Mouse (Mus musculus) midbrain, embryonic 14.5 days (tissue): ENCODE data around the gene Lamb2. TPM values are rescaled to one million over a fixed set of nuclear protein-coding genes. Genes with fewer than 3 reads are reported as not detected.

Experiments used
- ATAC-seq: fragments of 200-750 bp; cut with Nextera tagmentation; 2 replicates; pipeline ENCODE4 v1.8.0; 2017; ENCODE audit warnings: moderate number of reproducible peaks, moderate library complexity; ENCODE audit not compliant: low FRiP score, low TSS enrichment
- DNase-seq: peaks from one replicate; pipeline ENCODE4 v3.0.0-alpha.2; 2015
- H3K27ac ChIP-seq: fragments of 300-500 bp; sonication (generic); replicated peaks from 2 replicates; pipeline ENCODE4 v1.5.1; 2014; ENCODE audit warnings: mild to moderate bottlenecking, low read depth, low read length, moderate library complexity
- H3K27me3 ChIP-seq: fragments of 300-500 bp; sonication (generic); 2 replicates; pipeline ENCODE4 v1.6.1; 2014; ENCODE audit warnings: low read length, control low read depth, mixed read lengths; ENCODE audit not compliant: control insufficient read depth, insufficient read depth
- H3K36me3 ChIP-seq: fragments of 300-500 bp; sonication (generic); 2 replicates; pipeline ENCODE4 v1.6.1; 2014; ENCODE audit warnings: low read length, control low read depth; ENCODE audit not compliant: control insufficient read depth, insufficient read depth
- H3K4me1 ChIP-seq: fragments of 300-500 bp; sonication (generic); 2 replicates; pipeline ENCODE4 v1.6.1; 2014; ENCODE audit warnings: mild to moderate bottlenecking, antibody characterized with exemption, low read length, control low read depth; ENCODE audit not compliant: control insufficient read depth, insufficient read depth
- H3K4me2 ChIP-seq: fragments of 300-500 bp; sonication (generic); 2 replicates; pipeline ENCODE4 v1.6.1; 2014; ENCODE audit warnings: mild to moderate bottlenecking, low read length, moderate library complexity
- H3K4me3 ChIP-seq: fragments of 300-500 bp; sonication (generic); replicated peaks from 2 replicates; pipeline ENCODE4 v1.5.1; 2014; ENCODE audit warnings: low read depth, low read length
- H3K9ac ChIP-seq: fragments of 300-500 bp; sonication (generic); replicated peaks from 2 replicates; pipeline ENCODE4 v1.6.1; 2014; ENCODE audit warnings: mild to moderate bottlenecking, low read length, moderate library complexity
- H3K9me3 ChIP-seq: fragments of 300-500 bp; sonication (generic); 2 replicates; pipeline ENCODE4 v1.6.1; 2016; ENCODE audit warnings: low read length, control low read depth, mixed read lengths; ENCODE audit not compliant: control insufficient read depth
- WGBS: fragments of 180-500 bp; shearing (Covaris S2); extraction: QIAGEN DNeasy Blood & Tissue Kit; methylation state at CpG from one replicate; pipeline ENCODE4 v1.1.7; 2014; 5-methylcytosine and 5-hydroxymethylcytosine counted together
- polyA plus RNA-seq: library from polyadenylated mRNA; unstranded; fragments of >200 nt; fragmentation: Nextera tagmentation; extraction: Ambion mirVana; gene quantifications from 2 replicates; pipeline ENCODE4 v1.2.1, GENCODE M21; 2014

Lamb2 gene
- polyA plus RNA-seq, 1 experiment from 2014 or later, result 15.9 TPM

DNA sequence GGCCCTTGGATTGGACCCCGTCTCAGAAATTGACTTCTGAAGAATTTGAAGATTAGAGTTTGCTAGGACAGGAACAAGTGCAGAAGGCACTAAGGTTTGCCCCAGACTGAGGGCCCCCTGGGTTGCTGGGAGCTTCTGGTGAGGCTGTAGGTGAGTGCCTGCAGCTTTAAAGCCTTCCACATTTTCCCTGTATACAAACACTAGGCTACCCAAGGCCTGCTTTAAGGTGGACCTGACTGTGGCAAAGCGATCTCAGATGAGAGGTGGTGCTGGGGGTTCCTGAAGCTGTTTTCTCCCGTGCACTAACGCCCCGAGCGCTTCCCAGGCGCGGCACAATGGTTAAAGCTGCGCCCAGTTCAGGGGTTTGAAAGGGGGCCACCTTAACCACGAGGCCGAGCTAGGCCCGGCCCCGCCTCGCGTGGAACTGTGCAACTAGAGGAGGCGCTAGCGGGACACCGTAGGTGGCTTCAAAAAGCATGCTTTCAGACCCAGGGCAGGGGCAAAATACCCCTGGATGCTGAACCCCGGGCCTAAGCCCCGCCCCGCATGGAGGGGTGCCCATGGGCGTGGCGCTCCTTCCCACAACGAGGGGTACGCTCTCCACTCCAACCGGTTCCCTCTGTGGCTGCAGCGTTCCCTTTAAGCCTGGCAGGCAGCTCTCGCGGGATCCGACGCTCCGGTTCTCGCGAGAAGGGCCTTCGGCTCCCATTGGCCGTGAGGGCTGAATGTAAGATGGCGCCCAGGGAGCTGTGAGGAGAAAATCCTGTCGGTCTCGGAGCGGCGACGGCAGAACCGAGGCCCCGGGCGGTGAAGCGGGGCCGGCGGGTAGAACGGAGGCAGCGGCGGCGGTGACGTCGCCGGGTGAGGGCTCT is 37.1 kb downstream of the Lamb2 start, which contains the start of gene Qrich1:
Gene Qrich1, plus strand, starts transcription at position 427 of the 872 bp plus-strand sequence.
- DNase-seq (peak; percentile 99), ATAC-seq (peak; percentile 96)
- Histone ChIP-seq H3K36me3 (peaks cover 47% of the 10 kb centered on the region), H3K4me1 (peaks cover 23% of the 10 kb centered on the region), H3K27ac (peak within 1 kb of the TSS; percentile 99), H3K9me3 (no peaks in the 10 kb centered on the region), H3K27me3 (no peaks in the 10 kb centered on the region), H3K4me2 (peak within 1 kb of the TSS; percentile 86), H3K4me3 (peak within 1 kb of the TSS; percentile 84), H3K9ac (peak within 1 kb of the TSS; percentile 95)
- 1% methylated on average over 55 of the region's 55 CpGs for WGBS

DNA sequence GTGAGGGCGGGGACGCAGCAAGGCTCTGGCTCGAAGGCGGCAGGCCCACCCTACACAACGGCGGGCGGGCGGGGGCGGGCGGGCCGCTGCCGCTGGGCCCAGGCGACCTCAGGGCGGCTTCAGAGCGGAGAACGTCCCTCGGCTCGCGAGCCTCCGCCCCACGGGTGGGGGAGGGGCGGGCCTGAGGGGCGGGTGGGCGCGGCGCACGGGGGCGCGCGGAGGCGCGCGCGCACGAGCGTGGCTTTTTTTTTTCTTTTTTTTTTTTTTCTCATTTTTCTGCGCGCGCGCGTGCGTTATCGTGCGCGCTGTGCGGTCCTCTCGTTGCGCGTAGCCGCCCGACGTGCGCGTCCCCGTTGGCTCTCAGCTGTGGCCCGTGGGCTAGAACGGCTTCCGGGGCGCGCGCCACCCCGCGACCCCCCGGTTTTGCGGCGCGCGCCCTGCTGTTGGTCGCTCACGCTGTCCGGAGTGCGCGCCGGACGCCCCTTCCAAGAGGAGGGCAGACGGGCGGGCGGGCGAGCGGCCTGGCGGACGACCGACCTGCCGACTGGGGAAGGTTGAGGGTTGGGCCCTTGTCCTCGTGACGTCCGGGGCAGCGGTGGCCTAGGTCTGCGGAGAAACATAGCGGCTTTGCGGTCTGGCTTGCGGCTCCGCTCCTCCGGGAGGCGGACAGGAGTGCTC is 37.9 kb downstream of the Lamb2 start:
- no peaks in the 10 kb centered on the region for H3K27me3 ChIP-seq
- no peaks in the 10 kb centered on the region for H3K9me3 ChIP-seq
- H3K27ac ChIP-seq, result peak overlapping the region; percentile 99
- H3K36me3 ChIP-seq, result peaks cover 39% of the 10 kb centered on the region
- peak; percentile 79 for ATAC-seq
- H3K4me1 ChIP-seq, result peaks cover 23% of the 10 kb centered on the region
- peak overlapping the region; percentile 95 for H3K9ac ChIP-seq
- H3K4me3 ChIP-seq, result peak overlapping the region; percentile 84
- under 1% methylated on average over 74 of the region's 95 CpGs for WGBS
- DNase-seq, result peak; percentile 95
- H3K4me2 ChIP-seq, result peak overlapping the region; percentile 86

DNA sequence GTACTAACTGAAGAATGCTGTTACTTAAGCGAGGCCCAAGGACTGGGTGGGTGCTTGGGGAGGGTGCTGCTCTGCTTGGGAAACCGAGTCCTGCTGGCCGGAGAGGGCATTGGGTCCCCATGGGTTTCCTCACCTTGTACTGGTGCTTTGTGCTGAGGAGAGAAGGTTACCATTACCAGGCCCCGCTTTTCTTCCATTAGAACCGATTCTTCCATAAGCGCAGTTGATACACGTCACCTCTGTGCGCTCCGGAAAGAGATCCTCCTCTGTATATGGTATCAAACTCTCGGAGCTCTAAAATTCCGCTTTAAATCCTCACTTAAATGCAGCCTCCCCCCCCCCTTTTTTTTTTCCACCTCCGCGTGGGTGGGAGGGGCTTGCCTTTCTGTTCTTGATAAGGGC is 38.4 kb downstream of the Lamb2 start:
- Histone ChIP-seq H3K27me3 (no peaks in the 10 kb centered on the region), H3K9me3 (no peaks in the 10 kb centered on the region), H3K27ac (peak overlapping the region; percentile 99), H3K4me3 (peak overlapping the region; percentile 84), H3K4me2 (peak overlapping the region; percentile 86), H3K36me3 (peaks cover 34% of the 10 kb centered on the region), H3K9ac (peak overlapping the region; percentile 95), H3K4me1 (peaks cover 23% of the 10 kb centered on the region)
- ATAC-seq, result no peak
- peak; percentile 75 for DNase-seq
- WGBS, result under 1% methylated on average over 13 of the region's 13 CpGs

DNA sequence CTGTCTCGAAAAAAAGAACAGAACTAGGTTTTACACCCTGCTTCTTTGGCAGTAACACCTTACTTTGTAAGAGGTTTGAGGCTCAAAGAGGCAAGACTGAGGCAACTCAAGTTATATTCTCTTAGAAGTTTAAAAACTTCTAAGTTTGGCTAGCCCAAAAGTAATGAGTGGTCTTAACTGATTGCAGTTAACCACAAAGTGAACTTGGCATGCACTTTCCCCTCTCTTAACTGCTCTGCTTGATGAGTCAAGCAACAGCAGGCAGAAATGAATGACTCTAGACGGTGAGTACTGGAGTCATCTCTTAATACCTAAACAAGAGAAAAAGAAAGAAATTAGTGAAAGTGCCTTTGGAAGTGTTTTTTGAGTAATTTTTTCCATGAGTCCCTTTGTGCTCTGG is 42.1 kb downstream of the Lamb2 start:
- Histone ChIP-seq H3K4me1 (peaks cover 16% of the 10 kb centered on the region), H3K4me3 (no peak overlapping the region), H3K4me2 (no peak overlapping the region), H3K9me3 (no peaks in the 10 kb centered on the region), H3K36me3 (peaks cover 14% of the 10 kb centered on the region), H3K9ac (no peak overlapping the region), H3K27me3 (no peaks in the 10 kb centered on the region), H3K27ac (no peak overlapping the region)
- DNase-seq (no peak), ATAC-seq (no peak)
- 95% methylated on average over 2 of the region's 2 CpGs for WGBS

DNA sequence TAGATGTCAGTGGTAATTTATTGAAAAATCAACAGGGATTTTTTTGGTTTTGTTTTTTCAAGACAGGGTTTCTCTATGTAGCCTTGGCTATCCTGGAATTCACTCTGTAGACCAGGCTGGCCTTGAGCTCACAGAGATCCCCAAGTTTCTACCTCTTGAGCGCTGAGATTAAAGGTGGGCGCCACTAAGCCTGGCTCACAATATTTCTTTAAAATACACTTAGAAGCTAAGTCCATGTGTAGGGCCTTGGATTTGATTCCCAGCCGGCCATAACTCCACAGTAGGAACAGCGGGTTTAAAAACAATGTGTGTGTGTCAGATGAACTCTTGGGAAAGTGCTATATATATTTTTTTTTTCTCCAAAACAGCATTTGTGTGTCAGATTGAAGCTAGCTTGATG is 43.8 kb downstream of the Lamb2 start:
- no peak for ATAC-seq
- WGBS, result 96% methylated on average over 4 of the region's 4 CpGs

DNA sequence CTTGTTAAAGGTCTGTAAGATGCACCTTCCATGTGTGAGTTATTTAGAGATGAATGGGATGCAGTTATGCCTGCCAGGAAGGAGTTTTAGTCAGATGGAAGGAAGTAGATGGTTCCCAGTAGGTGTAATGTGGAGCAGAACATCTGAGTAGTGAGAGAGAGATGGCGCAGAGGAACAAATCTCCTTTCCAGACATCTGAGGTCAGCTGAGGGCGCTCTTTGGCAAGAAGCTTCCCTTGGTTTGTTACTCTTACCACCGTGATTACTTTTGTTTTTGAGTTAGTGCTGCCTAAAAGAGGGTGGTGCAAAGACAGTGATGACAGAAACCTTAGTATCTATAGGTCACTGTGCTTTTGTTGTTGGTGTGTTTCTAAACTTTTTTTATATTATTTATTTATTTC is 45.9 kb downstream of the Lamb2 start:
- H3K27ac ChIP-seq, result no peak overlapping the region
- no peaks in the 10 kb centered on the region for H3K9me3 ChIP-seq
- peaks cover 27% of the 10 kb centered on the region for H3K36me3 ChIP-seq
- H3K9ac ChIP-seq, result no peak overlapping the region
- 0 out of 2 replicates have a peak, but pooled peaks cover 1% of the 10 kb centered on the region for H3K4me1 ChIP-seq
- ATAC-seq (no peak), DNase-seq (no peak)
- no peak overlapping the region for H3K4me2 ChIP-seq
- H3K27me3 ChIP-seq, result no peaks in the 10 kb centered on the region
- no peak overlapping the region for H3K4me3 ChIP-seq
- 98% methylated on average over 3 of the region's 3 CpGs for WGBS

More for the DNA sequence above, 43.8 kb downstream of the Lamb2 start:
- H3K4me3 ChIP-seq, result no peak overlapping the region
- no peak for DNase-seq
- no peak overlapping the region for H3K4me2 ChIP-seq
- H3K27ac ChIP-seq, result no peak overlapping the region
- H3K9ac ChIP-seq, result no peak overlapping the region
- H3K4me1 ChIP-seq, result peaks cover 16% of the 10 kb centered on the region
- no peaks in the 10 kb centered on the region for H3K9me3 ChIP-seq
- no peaks in the 10 kb centered on the region for H3K27me3 ChIP-seq
- peaks cover 14% of the 10 kb centered on the region for H3K36me3 ChIP-seq

DNA sequence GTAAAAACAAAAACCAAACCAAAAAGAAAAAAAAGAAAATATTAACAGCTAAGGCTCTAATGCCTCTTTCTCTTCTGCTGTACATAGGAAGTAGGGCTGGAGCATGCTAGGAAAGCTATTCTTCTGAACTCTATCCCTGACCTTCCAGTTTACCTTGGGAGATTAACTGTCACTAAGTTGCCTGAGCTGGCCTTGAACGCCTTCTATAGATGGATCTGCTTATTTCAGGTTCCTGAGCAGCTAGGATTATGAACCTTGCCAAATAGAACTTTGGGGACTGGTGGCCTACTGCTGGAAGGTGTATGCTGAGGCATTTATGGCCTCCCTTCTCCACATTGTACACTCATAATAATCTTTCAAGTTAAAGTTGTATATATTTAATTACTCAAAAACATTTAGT is 51.4 kb downstream of the Lamb2 start:
- H3K36me3 ChIP-seq, result peaks cover 75% of the 10 kb centered on the region
- WGBS, result 91% methylated on average over 1 of the region's 1 CpGs
- no peaks in the 10 kb centered on the region for H3K4me1 ChIP-seq
- no peaks in the 10 kb centered on the region for H3K9me3 ChIP-seq
- H3K4me2 ChIP-seq, result no peak overlapping the region
- H3K9ac ChIP-seq, result no peak overlapping the region
- no peak for ATAC-seq
- DNase-seq, result no peak
- no peak overlapping the region for H3K27ac ChIP-seq
- no peaks in the 10 kb centered on the region for H3K27me3 ChIP-seq
- H3K4me3 ChIP-seq, result no peak overlapping the region

DNA sequence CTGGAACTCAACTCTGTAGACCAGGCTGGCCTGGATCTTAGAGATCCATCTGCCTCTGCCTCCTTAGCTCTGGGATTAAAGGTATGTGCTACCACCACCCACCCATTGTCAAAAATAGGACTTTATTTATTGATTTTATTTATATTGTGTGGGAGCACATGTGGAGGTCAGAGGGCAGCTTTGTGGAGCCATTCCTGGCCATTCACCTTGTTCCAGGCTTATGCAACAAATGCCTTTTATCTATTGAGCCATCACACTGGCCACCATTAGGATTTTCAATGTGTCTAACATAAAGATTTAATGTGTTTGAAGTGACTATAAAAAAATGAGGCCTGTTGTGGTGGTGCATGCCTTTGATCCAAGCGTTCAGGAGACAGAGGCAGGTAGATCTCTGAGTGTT is 52.0 kb downstream of the Lamb2 start:
- peaks cover 80% of the 10 kb centered on the region for H3K36me3 ChIP-seq
- no peak overlapping the region for H3K4me2 ChIP-seq
- H3K4me3 ChIP-seq, result no peak overlapping the region
- no peaks in the 10 kb centered on the region for H3K9me3 ChIP-seq
- DNase-seq (no peak), ATAC-seq (no peak)
- no peaks in the 10 kb centered on the region for H3K4me1 ChIP-seq
- H3K27me3 ChIP-seq, result no peaks in the 10 kb centered on the region
- H3K9ac ChIP-seq, result no peak overlapping the region
- no peak overlapping the region for H3K27ac ChIP-seq
- WGBS, result 93% methylated on average over 1 of the region's 1 CpGs
